Mouse (Mus musculus): ENCODE data around the gene Ciz1. TPM values are rescaled to one million over a fixed set of nuclear protein-coding genes. Genes with fewer than 3 reads are reported as not detected.

The Ciz1 gene
- polyA plus RNA-seq, 1 experiment, result 47.6 TPM

- 0 out of 2 replicates have a peak, but pooled peaks cover 2% of the 10 kb centered on the region for H3K4me1 ChIP-seq (ENCODE audit: control insufficient read depth, insufficient read depth, low read length)
- H3K27ac ChIP-seq (ENCODE audit: insufficient read depth, low read length), result no peak overlapping the region
- no peak overlapping the region for H3K4me3 ChIP-seq (ENCODE audit: insufficient read depth, low read length)
- TF ChIP-seq POLR2A (IDR thresholded peaks at IDR 0.05; ENCODE audit: low read depth, low read length), result no peak
- TF ChIP-seq CTCF (IDR thresholded peaks at IDR 0.05; ENCODE audit: borderline replicate concordance, insufficient read depth, low read length), result no peak
These were observed 56.6 kb downstream of the Ciz1 start for GRCm38 (mm10) chr2:32408429-32409424.

GRCm38 (mm10) chr2:32411407-32411806 lies 59.3 kb downstream of the Ciz1 start:
- no peak overlapping the region for H3K27ac ChIP-seq (ENCODE audit: insufficient read depth, low read length)
- no peak overlapping the region for H3K4me3 ChIP-seq (ENCODE audit: insufficient read depth, low read length)
- TF ChIP-seq POLR2A (IDR thresholded peaks at IDR 0.05; ENCODE audit: low read depth, low read length), result no peak
- H3K4me1 ChIP-seq (ENCODE audit: control insufficient read depth, insufficient read depth, low read length), result 0 out of 2 replicates have a peak, but pooled peaks cover 2% of the 10 kb centered on the region

- Histone ChIP-seq H3K27ac (ENCODE audit: insufficient read depth, low read length) (no peak overlapping the region), H3K4me1 (ENCODE audit: control insufficient read depth, insufficient read depth, low read length) (0 out of 2 replicates have a peak, but pooled peaks cover 2% of the 10 kb centered on the region), H3K4me3 (ENCODE audit: insufficient read depth, low read length) (no peak overlapping the region)
- TF ChIP-seq CTCF (IDR thresholded peaks at IDR 0.05; ENCODE audit: borderline replicate concordance, insufficient read depth, low read length), result no peak
- no peak for TF ChIP-seq POLR2A (IDR thresholded peaks at IDR 0.05; ENCODE audit: low read depth, low read length)
These were observed 60.8 kb downstream of the Ciz1 start for GRCm38 (mm10) chr2:32412742-32413531.

GRCm38 (mm10) chr2:32413936-32414335 lies 61.8 kb downstream of the Ciz1 start:
- TF ChIP-seq CTCF (IDR thresholded peaks at IDR 0.05; ENCODE audit: borderline replicate concordance, insufficient read depth, low read length) (no peak), POLR2A (IDR thresholded peaks at IDR 0.05; ENCODE audit: low read depth, low read length) (no peak)
- Histone ChIP-seq H3K4me1 (ENCODE audit: control insufficient read depth, insufficient read depth, low read length) (0 out of 2 replicates have a peak, but pooled peaks cover 2% of the 10 kb centered on the region), H3K27ac (ENCODE audit: insufficient read depth, low read length) (no peak overlapping the region), H3K4me3 (ENCODE audit: insufficient read depth, low read length) (no peak overlapping the region)

- TF ChIP-seq POLR2A (IDR thresholded peaks at IDR 0.05; ENCODE audit: low read depth, low read length) (no peak), CTCF (IDR thresholded peaks at IDR 0.05; ENCODE audit: borderline replicate concordance, insufficient read depth, low read length) (no peak)
- H3K4me3 ChIP-seq (ENCODE audit: insufficient read depth, low read length), result no peak overlapping the region
- H3K27ac ChIP-seq (ENCODE audit: insufficient read depth, low read length), result no peak overlapping the region
- no peaks in the 10 kb centered on the region for H3K4me1 ChIP-seq (ENCODE audit: control insufficient read depth, insufficient read depth, low read length)
These were observed 63.7 kb downstream of the Ciz1 start for GRCm38 (mm10) chr2:32415801-32416200.

- Histone ChIP-seq H3K4me1 (ENCODE audit: control insufficient read depth, insufficient read depth, low read length) (no peaks in the 10 kb centered on the region), H3K27ac (ENCODE audit: insufficient read depth, low read length) (no peak overlapping the region), H3K4me3 (ENCODE audit: insufficient read depth, low read length) (no peak overlapping the region)
- TF ChIP-seq CTCF (IDR thresholded peaks at IDR 0.05; ENCODE audit: borderline replicate concordance, insufficient read depth, low read length) (no peak), POLR2A (IDR thresholded peaks at IDR 0.05; ENCODE audit: low read depth, low read length) (no peak)
These were observed 64.4 kb downstream of the Ciz1 start for GRCm38 (mm10) chr2:32416556-32416955.

- H3K27ac ChIP-seq (ENCODE audit: insufficient read depth, low read length), result no peak overlapping the region
- TF ChIP-seq POLR2A (IDR thresholded peaks at IDR 0.05; ENCODE audit: low read depth, low read length) (no peak), CTCF (IDR thresholded peaks at IDR 0.05; ENCODE audit: borderline replicate concordance, insufficient read depth, low read length) (no peak)
- peaks cover 1% of the 10 kb centered on the region for H3K4me1 ChIP-seq (ENCODE audit: control insufficient read depth, insufficient read depth, low read length)
- H3K4me3 ChIP-seq (ENCODE audit: insufficient read depth, low read length), result no peak overlapping the region
These were observed 65.4 kb downstream of the Ciz1 start for GRCm38 (mm10) chr2:32417486-32417885.

- Histone ChIP-seq H3K4me3 (ENCODE audit: insufficient read depth, low read length) (no peak overlapping the region), H3K4me1 (ENCODE audit: control insufficient read depth, insufficient read depth, low read length) (peaks cover 8% of the 10 kb centered on the region), H3K27ac (ENCODE audit: insufficient read depth, low read length) (no peak overlapping the region)
- TF ChIP-seq POLR2A (IDR thresholded peaks at IDR 0.05; ENCODE audit: low read depth, low read length) (no peak), CTCF (IDR thresholded peaks at IDR 0.05; ENCODE audit: borderline replicate concordance, insufficient read depth, low read length) (no peak)
These were observed 66.5 kb downstream of the Ciz1 start for GRCm38 (mm10) chr2:32418430-32419151.

GRCm38 (mm10) chr2:32419359-32419758 lies 67.2 kb downstream of the Ciz1 start:
- H3K27ac ChIP-seq (ENCODE audit: insufficient read depth, low read length), result no peak overlapping the region
- no peak for TF ChIP-seq POLR2A (IDR thresholded peaks at IDR 0.05; ENCODE audit: low read depth, low read length)
- no peak for TF ChIP-seq CTCF (IDR thresholded peaks at IDR 0.05; ENCODE audit: borderline replicate concordance, insufficient read depth, low read length)
- H3K4me1 ChIP-seq (ENCODE audit: control insufficient read depth, insufficient read depth, low read length), result peaks cover 9% of the 10 kb centered on the region
- H3K4me3 ChIP-seq (ENCODE audit: insufficient read depth, low read length), result no peak overlapping the region

Measured in embryonic fibroblast, embryonic 13.5 days (primary cell).